Mouse (Mus musculus): ENCODE results near the gene Gm19402. TPM values are rescaled to one million over a fixed set of nuclear protein-coding genes. Genes with fewer than 3 reads are reported as not detected.
"Not testable (repeated sequence)": the region's sequence is repeated elsewhere in the genome, so short reads cannot be mapped to it uniquely, and the experiment has no call there.

Gm19402 gene
- polyA plus RNA-seq (2012; rRNA removed): not detected in 2 replicates

DNA sequence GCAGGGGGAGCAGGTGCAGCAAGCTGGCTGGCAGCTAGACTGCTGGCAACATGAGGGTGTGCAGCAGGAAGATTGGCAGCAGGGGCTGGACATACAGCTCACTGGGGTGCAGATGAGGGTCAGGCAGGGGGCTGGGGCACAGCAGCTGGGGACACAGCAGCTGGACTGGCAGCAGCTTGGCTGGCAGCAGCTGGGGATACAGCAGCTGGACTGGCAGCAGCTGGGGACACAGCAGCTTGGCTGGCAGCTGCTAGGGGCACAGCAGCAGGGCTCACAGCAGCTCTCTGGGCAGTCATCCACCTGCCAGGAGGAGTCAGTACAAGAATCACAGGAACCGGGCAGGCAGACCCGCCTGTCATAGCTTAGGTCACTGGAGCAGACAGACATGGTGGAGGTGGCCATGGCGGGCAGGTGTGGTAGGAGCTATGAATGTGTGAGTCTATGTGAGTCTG, at the start of gene Gm19402:
TSS of gene Gm19402 (minus strand) at position 402 of the 452 bp plus-strand sequence.
- DNase-seq (ENCODE audit: low spot score): not testable (repeated sequence)

DNA sequence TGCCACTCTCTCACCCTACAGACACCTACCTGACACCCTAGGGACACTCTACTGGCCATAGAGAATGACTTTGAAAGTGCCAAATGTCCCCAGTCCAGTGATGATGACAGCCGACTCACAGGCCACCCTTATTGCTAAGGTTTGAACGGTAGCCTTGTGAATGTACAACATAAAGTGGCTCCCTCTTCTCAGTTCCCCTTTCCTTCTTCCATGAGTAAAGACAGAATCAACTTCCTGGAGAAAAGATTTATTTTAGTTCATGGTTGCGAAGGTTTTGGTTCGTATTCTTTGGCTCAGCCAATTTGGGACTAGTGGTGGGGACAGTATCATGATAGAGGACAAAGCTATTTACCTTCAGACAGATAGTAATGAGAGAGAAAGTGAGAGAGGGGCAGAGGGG, 48.4 kb upstream of the Gm19402 start:
- DNase-seq (ENCODE audit: low spot score): no peak

DNA sequence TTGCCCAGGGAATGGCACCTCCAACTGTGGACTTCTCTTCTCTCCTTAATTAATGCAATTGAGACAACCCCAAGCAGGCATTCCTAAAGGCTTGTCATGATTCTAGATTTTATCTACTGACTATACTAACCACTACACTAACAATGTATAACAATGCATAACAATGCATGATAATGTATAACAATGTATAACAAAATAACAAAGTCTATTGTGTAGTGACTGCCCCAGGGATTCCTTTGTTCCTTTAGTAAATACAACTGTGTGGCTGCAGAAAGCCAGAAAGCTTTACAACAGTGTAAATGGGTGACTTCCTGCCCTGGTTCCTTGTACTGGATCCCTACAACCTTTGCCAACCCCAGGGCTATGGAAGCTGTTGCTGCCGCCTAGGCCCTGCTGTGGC, 45.4 kb upstream of the Gm19402 start:
- DNase-seq (ENCODE audit: low spot score): no peak

DNA sequence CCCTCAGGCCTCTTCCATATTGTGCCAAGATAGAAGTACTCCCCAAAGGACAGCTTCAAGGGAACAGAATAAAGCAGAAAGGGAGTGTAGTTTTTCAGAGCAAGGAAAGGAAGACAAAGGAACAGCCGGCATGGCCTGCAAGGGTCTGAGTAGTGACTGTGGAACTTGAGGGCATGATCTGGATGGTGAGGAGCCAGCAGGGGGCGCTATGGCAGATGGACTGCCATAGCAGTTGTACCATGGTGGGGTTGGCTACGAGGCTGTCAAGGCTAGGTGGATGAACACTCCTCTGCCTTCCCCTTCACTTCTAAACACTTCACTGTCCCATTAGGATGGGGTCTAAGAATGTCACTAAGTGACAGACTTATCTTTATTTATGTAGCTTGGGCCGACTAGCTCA, 38.7 kb upstream of the Gm19402 start:
- DNase-seq (ENCODE audit: low spot score): no peak

DNA sequence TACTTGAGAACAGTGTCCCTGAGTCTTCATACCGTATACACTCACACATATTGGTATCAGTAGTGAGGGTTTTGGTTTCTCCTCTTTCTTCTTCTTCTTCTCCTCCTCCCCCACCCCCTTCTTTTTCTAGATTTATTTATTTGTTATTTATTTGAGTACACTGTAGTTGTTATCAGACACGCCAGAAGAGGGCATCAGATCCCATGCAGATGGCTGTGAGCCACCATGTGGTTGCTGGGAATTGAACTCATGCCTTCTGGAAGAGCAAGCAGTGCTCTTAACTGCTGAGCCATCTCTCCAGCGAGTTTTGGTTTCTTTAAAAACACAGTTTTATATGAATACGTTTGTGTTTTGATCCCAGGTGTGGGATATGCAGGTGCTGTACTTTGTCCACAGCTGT, 37.7 kb upstream of the Gm19402 start:
- DNase-seq (ENCODE audit: low spot score): no peak

DNA sequence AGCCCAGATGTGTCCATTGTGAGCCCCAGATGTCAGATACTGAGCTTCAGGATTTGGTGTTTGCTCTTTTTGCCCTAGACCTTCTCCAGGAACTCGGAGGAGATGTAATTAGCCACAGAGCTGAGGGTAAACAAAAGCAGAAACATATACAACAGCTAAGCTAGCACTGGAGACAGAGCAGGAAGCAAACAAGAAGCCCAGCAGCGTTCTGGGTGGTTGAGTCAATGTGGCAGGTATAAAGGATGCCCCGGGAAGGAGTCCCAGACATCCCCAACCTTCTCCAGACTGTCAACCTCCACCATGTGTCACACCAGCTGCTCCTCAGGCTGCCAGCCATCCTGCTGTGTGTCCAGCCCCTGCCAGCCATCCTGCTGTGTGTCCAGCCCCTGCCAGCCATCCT, 35.6 kb upstream of the Gm19402 start, which contains the start of gene Gm10100:
TSS of gene Gm10100 (plus strand) at position 301 of the 400 bp plus-strand sequence.
- no peak for DNase-seq (ENCODE audit: low spot score)

DNA sequence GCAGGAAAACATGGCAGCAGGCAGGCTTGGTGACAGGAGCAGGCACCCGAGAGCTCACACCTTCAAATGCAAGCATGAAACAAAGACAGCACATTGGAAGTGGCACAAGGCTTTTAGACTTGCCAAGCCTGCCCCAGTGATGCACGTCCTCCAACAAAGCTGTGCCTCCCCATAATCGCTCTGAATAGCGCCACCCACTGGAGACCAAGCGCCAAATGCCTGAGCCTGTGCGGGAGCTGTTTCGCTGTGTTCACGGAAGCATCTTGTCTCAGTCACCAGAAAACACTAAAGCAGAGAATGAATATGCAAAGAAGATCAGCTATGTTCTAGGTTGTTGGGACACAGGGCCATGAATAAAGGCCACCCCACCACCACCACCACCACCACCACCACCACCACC, 34.3 kb upstream of the Gm19402 start:
- no peak for DNase-seq (ENCODE audit: low spot score)

DNA sequence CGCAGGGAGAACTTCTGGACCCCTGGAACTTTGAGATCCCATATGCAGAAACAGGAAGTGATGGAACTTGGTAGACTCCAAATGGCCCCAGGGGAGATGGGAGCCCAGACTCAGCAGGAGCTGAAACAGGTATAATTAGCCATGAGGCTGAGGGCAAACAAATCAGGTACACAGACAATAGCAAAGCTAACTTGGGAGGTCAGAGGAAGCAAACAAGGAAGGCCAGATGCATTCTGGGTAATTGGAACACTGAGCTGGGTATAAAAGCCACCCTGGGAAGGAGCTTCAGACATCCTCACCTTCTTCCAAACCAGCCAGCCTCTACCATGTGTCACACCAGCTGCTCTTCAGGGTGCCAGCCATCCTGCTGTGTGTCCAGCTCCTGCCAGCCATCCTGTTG, 29.7 kb upstream of the Gm19402 start, which contains the start of gene Krtap12-1:
TSS of gene Krtap12-1 (plus strand) at position 301 of the 400 bp plus-strand sequence.
- not testable (repeated sequence) for DNase-seq (ENCODE audit: low spot score)

DNA sequence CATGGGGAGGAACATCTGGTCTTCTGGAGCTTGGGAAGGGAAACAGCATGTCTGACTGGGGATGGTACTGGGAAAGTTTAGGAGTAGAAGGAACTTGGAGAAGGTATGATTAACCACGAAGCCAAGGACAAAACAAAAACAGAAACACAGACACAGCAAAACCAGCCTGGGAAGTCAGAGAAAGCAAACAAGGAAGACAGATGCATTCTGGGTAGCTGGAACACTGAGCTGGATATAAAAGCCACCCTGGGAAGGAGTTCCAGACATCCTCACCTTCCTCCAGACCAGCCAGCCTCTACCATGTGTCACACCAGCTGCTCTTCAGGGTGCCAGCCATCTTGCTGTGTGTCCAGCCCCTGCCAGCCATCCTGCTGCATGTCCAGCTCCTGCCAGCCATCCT, 24.9 kb upstream of the Gm19402 start, which contains the start of gene Gm10142:
TSS of gene Gm10142 (plus strand) at position 301 of the 400 bp plus-strand sequence.
- DNase-seq (ENCODE audit: low spot score): no peak

DNA sequence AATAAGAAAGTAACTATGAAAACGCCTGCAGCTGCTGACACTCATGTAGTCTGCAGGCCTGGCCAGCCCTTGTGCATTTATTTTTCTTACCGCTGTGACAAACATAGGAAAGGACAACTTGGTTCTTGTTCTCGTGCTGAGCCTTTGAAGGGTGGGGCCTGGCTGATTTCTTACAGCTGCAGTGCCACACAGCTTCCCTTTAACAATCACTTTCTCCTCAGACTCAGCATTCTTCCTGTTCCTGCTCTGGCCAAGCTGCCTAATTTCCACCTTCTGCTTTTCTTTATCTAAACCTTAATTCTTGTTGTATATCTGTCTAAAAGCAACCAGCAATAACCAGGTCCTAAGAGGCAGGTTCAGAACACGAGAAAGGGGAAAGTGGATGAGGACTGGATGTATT, 23.2 kb upstream of the Gm19402 start:
- no peak for DNase-seq (ENCODE audit: low spot score)

DNA sequence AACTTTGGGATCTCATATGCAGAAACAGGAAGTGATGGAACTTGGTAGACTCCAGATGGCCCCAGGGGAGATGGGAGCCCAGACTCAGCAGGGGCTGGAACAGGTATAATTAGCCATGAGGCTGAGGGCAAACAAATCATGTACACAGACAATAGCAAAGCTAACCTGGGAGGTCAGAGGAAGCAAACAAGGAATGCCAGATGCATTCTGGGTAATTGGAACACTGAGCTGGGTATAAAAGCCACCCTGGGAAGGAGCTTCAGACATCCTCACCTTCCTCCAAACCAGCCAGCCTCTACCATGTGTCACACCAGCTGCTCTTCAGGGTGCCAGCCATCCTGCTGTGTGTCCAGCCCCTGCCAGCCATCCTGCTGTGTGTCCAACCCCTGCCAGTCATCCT, 20.6 kb upstream of the Gm19402 start, which contains the start of gene Gm10024:
TSS of gene Gm10024 (plus strand) at position 301 of the 400 bp plus-strand sequence.
- not testable (repeated sequence) for DNase-seq (ENCODE audit: low spot score)

DNA sequence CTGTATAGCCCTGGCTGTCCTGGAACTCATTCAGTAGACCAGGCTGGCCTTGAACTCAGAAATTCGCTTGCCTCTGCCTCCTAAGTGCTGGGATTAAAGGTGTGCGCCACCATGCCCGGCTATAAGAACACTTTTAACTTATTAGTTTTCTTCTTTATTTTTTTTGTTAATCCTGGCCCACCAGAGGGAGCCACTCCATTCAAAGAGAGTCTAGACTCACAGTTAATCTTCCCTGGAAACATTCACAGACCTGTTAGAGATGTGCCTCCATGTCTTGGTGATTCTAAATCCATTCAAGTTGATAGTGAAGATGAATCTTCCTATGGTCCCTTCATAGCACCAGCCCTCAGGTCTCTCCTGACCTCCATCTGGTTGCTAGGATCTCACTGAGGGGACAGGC, 19.3 kb upstream of the Gm19402 start:
- DNase-seq (ENCODE audit: low spot score): no peak

DNA sequence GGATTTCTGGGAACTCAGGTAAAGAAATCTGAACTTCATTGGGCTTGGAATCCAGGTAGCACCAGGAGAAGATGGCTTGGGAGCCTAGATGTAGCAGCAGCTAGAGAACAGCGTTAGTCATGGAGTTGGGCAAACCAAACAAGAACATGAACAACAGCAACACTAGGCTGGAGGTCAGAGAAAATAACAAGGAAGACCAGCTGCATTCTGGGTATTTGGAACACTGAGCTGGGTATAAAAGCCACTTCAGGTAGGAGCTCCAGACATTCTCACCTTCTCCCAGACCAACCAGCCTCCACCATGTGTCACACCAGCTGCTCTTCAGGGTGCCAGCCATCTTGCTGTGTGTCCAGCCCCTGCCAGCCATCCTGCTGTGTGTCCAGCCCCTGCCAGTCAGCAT, 15.8 kb upstream of the Gm19402 start, which contains the start of gene Gm10272:
TSS of gene Gm10272 (plus strand) at position 301 of the 400 bp plus-strand sequence.
- no peak for DNase-seq (ENCODE audit: low spot score)

DNA sequence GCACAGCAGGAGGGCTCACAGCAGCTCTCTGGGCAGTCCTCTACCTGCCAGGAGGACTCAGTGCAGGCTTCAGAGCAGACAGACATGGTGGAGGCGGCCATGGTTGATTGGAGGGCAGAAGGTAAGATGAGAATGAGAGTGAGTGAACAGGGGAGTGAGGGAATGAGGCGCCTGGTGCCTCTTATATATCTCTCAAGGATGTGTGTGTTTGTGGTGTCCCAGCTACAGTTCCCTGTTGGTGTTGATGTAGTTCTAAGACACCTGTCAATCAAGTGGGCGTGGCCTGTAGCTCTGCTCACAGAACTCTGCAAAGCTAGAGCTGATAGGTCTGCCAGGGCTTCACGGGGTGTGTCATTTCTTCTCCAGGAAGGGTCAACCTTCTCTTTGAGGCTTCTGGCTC, 6.6 kb upstream of the Gm19402 start, which contains the start of gene Gm9508:
TSS of gene Gm9508 (minus strand) at position 101 of the 400 bp plus-strand sequence.
- DNase-seq (ENCODE audit: low spot score): no peak

DNA sequence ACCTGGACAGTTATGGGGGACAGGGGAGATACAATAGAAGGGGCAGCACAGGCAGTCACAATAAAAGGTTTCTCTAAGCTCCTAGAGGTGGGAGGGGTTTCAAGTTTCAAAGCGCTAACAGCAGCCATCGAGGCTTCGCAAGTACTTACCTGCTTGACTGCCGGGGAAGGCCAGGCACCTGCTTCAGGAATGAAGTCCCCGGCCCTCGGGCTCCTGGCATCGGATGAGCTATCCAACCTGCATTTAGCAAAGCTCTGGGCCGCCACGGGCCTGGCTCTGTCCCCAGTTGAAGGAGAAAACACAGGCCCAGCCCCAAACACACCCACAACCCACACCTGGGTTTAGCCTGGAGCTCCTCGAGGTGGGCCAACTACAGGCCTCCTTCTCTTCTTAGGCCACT, 3.5 kb downstream of the Gm19402 start:
- no peak for DNase-seq (ENCODE audit: low spot score)

DNA sequence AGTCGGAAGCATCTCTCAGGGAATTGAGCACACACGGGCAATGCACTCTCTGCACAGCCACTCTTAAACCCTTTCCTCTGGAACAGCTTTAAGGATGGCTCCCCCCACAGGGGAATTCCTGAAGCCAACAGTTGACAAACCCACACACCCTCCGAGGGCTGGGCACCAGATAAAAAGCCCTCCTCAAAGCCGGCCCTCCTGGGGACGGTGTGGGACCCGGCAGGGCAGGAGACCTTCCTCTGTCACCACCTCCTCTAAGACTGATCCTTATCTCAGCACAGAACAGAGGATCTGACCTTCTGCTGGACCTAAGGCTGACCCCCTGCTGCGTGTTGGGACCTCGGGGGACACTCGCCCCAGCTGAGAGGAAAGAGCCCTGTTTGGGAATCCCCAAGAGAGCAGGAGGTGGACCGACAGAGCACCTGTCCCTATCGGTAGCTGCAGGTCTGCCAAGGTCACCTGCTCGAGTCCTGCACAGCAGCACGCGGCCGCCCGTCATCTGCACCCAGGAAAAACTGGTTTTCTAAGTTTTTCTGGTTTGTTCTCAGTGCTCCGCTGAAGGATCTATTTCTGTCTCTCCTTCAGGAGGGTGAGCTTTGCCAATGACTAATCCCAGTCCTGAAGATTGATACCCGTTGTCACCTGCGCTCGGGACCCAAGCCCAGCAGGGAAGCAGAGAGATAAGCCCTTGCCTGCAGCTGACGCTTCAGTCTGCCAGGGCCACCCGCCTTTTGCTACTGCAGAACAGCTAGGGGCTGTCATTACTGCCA, 4.5 kb downstream of the Gm19402 start, which contains the start of gene Tspear:
TSS of gene Tspear (plus strand) at position 675 of the 770 bp plus-strand sequence.
- DNase-seq (ENCODE audit: low spot score): peak; percentile 42

DNA sequence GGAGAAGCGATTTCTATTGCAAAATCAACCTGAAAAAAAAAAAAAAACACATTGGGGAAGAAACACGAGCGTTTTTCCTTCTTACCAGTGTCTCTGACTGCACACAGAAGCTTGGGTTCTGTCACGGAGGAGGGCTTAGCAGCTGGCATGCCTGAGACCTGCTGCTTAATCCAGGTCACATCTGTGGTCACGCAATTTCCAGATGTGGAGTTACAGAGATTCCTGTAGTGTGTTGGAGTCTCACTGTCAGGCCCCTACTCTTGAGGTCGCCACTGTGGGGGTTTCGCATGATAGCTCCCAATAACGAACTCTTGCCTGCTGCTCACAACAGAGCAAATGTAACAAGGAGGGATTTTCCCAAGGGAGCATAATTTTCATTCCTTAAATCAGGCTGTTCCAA, 6.4 kb downstream of the Gm19402 start:
- no peak for DNase-seq (ENCODE audit: low spot score)

DNA sequence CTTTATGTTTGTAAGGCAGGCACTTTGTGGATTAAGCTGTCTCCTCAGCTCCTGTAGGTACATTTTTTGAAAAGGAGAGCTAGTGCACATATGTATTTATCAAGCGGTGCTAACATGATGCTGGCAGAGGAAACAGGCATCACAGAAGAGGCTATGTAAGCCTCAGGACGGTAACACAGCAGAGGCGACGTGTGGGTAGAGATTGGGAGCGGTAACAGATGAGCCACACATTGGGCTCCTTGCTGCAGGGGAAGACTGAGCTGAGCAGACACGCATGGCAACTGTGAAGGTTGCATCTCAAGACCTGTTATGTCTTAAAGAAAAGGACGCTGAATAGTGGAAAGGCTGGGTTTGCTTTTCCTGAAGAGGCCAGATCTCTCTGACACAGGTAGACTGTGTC, 7.6 kb downstream of the Gm19402 start:
- DNase-seq (ENCODE audit: low spot score): no peak

DNA sequence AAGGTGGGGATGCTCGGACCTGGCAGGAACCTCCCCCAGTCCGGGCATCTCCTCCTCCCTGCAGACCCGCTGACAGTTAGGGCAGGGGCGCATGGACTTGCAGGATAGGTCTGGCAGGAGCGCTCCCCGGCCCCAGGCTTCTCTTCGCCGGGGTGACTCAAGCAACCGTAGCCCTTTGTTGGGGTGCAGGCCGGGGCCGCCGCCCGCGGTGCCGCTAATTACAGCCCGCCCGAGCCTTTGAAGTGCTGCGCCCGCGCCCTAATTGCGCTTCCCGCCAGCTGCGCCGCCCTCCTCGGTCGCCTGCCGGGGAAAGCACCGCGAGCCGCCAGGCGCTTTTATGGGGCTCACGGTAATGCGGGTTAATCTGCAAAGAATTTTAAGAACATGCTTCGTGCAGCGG, 13.0 kb downstream of the Gm19402 start:
- no peak for DNase-seq (ENCODE audit: low spot score)

DNA sequence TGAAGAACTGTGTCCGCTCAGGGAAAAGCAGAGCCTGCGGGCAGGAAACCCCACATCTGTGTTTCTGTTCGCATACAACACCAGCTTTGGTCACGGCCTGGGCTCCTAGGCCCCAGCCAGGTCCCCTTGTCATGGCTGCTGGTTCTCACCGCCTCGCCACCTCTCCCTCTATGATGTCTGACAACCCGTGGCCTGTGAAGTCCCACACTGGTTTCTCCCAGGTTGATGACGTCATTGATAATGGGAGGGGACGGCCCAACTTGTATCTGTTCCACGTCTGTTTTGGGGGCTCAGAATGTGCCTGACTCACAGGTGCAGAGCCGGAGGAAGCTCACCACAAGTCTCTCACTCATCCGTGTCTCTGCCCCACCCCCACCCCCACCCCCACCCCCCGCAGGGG, 16.8 kb downstream of the Gm19402 start:
- no peak for DNase-seq (ENCODE audit: low spot score)

DNA sequence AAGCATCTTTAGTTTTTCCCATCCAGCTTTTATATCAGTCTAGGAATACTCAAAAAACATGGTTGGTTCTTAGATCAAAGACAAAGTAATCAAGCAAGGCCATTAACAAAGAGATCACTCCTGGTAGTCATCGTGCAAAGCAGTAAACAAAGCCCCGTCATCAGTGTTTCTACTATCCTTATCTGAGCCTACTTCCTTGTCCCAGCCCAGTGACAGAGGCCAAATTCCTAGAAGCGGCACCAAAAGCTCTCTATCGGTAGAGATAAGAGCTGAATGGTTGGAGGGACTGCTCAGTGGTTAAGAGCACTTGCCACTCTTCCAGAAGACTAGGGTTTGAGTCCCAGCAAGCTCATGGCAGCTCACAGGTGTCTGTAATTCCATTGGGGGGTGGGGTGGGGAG, 19.0 kb downstream of the Gm19402 start:
- no peak for DNase-seq (ENCODE audit: low spot score)

DNA sequence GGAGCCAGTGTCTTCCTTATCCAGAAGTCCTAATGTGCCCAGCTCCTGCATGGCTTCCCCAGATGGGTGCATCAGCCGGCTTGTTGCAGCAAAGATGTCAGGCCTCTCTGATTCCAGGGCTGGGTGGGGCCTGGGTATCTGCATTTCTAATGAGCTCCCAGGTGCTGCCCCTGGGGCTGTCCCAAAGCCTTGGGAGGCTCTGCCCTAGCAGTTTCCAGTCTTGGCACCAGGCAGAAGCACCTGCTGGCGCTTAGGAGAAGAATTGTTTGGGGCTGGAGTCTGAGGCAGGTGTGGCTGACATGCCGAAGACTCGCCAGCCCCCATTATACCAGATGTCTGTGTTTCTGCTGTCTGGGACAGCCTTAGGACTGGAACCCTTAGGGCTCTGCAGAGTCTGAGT, 19.8 kb downstream of the Gm19402 start:
- no peak for DNase-seq (ENCODE audit: low spot score)

DNA sequence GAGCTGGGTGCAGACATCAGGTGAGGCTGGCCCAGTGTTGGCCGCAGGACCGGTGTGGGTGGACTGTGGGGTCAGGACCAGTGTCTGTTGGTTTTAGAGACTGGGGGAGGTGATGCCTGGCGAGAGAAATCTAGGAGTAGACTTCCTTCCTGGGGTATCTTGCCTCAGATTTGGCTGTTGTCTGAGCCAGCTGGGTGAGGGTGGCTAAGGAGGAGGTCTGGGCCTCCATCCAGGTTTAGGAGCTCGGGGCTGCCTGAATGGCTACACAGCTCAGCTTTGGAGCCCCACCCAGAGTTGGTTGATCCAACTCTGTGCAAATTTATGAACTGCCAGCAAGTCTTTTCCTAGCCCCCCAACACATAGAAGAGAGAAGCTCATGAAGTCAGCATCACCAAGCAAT, 23.2 kb downstream of the Gm19402 start:
- no peak for DNase-seq (ENCODE audit: low spot score)

All from urinary bladder, adult 2 months (tissue).